Mouse (Mus musculus): ENCODE data around the gene Tcea3.

Gene Tcea3

GRCm38 (mm10) chr4:136317667-136318066 is 70.1 kb downstream of the Tcea3 start:
- DNase-seq (ENCODE audit: low spot score in 2 of 2) = no peak

DNA sequence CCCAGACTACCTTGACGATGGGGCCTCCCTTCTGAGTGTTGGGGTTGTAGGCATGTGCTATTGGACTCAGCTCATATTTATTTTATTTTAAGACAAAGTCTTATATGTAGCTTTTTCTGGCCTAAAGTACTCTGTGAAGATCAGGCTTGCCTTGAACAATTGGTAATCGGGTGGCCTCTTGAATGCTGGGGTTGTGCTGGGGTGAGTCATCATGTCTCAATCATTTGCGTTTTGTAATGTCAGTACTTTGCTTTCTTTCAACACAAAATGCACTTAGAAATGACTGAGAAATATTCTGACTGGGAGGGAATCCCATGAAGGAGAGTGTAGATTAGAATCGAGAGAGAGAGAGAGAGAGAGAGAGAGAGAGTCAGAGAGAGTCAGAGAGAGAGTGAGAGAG is 72.5 kb downstream of the Tcea3 start:
- DNase-seq (ENCODE audit: low spot score in 2 of 2) = no peak

DNA sequence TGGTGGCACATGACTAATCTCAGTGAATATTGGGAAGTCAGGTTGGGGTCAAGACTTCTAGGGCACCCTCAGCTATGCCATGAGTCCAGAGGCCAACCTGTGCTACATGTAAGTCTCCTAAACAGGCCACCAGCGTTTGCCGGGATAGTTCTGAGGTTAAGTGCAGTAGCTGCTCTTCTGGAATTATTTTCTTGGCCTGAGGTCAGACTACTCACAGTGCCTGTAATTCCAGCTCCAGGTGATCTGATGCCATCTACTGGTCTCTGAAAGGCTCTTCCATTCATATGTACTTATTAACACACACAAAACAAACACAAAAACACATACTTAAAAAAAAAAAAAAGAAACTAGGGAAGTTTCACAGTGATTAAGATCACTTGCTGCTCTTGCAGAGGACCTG is 76.7 kb downstream of the Tcea3 start:
- no peak for DNase-seq (ENCODE audit: low spot score in 2 of 2)
